Mouse (Mus musculus): ENCODE results near the gene Espn.
A peak's percentile ranks its signal among the peaks of the same experiment; 100 is the strongest.

The Espn gene

GRCm38 (mm10) chr4:152153771-152154177 is 1.6 kb upstream of the Espn start:
- ATAC-seq (ENCODE audit: insufficient number of reproducible peaks, low FRiP score, low TSS enrichment), result no peak

GRCm38 (mm10) chr4:152151451-152151965 is 663 bp downstream of the Espn start:
- no peak for ATAC-seq (ENCODE audit: insufficient number of reproducible peaks, low FRiP score, low TSS enrichment)

- no peak for ATAC-seq (ENCODE audit: insufficient number of reproducible peaks, low FRiP score, low TSS enrichment)
Measured at GRCm38 (mm10) chr4:152150546-152150945, 1.6 kb downstream of the Espn start.

- no peak for ATAC-seq (ENCODE audit: insufficient number of reproducible peaks, low FRiP score, low TSS enrichment)
Measured at GRCm38 (mm10) chr4:152146033-152146827, 5.9 kb downstream of the Espn start.

- no peak for ATAC-seq (ENCODE audit: insufficient number of reproducible peaks, low FRiP score, low TSS enrichment)
Measured at GRCm38 (mm10) chr4:152145473-152145872, 6.7 kb downstream of the Espn start.

GRCm38 (mm10) chr4:152143632-152144031 is 8.5 kb downstream of the Espn start:
- ATAC-seq (ENCODE audit: insufficient number of reproducible peaks, low FRiP score, low TSS enrichment), result no peak

GRCm38 (mm10) chr4:152141521-152142135 is 10.5 kb downstream of the Espn start:
- ATAC-seq (ENCODE audit: insufficient number of reproducible peaks, low FRiP score, low TSS enrichment), result no peak

GRCm38 (mm10) chr4:152140441-152140840 is 11.7 kb downstream of the Espn start:
- no peak for ATAC-seq (ENCODE audit: insufficient number of reproducible peaks, low FRiP score, low TSS enrichment)

- peak; percentile 59; the same call in 1 of the 2 replicates for ATAC-seq (ENCODE audit: insufficient number of reproducible peaks, low FRiP score, low TSS enrichment)
Measured at GRCm38 (mm10) chr4:152138497-152139260, 13.5 kb downstream of the Espn start.

GRCm38 (mm10) chr4:152136876-152137250 is 15.3 kb downstream of the Espn start:
- no peak for ATAC-seq (ENCODE audit: insufficient number of reproducible peaks, low FRiP score, low TSS enrichment)

GRCm38 (mm10) chr4:152136112-152136875 is 15.9 kb downstream of the Espn start:
- ATAC-seq (ENCODE audit: insufficient number of reproducible peaks, low FRiP score, low TSS enrichment), result no peak

- no peak for ATAC-seq (ENCODE audit: insufficient number of reproducible peaks, low FRiP score, low TSS enrichment)
Measured at GRCm38 (mm10) chr4:152135363-152135762, 16.8 kb downstream of the Espn start.

- ATAC-seq (ENCODE audit: insufficient number of reproducible peaks, low FRiP score, low TSS enrichment), result no peak
Measured at GRCm38 (mm10) chr4:152134507-152134906, 17.7 kb downstream of the Espn start.

GRCm38 (mm10) chr4:152133213-152133612 is 19.0 kb downstream of the Espn start:
- ATAC-seq (ENCODE audit: insufficient number of reproducible peaks, low FRiP score, low TSS enrichment), result no peak

- no peak for ATAC-seq (ENCODE audit: insufficient number of reproducible peaks, low FRiP score, low TSS enrichment)
Measured at GRCm38 (mm10) chr4:152132772-152133169, 19.4 kb downstream of the Espn start.

- no peak for ATAC-seq (ENCODE audit: insufficient number of reproducible peaks, low FRiP score, low TSS enrichment)
Measured at GRCm38 (mm10) chr4:152131809-152132771, 20.1 kb downstream of the Espn start.

- no peak for ATAC-seq (ENCODE audit: insufficient number of reproducible peaks, low FRiP score, low TSS enrichment)
Measured at GRCm38 (mm10) chr4:152130771-152131653, 21.2 kb downstream of the Espn start.

GRCm38 (mm10) chr4:152129395-152129930 is 22.7 kb downstream of the Espn start:
- no peak for ATAC-seq (ENCODE audit: insufficient number of reproducible peaks, low FRiP score, low TSS enrichment)
